Mouse (Mus musculus): ENCODE measurements around the gene Psma6. TPM values are rescaled to one million over a fixed set of nuclear protein-coding genes. Genes with fewer than 3 reads are reported as not detected.
A peak's percentile ranks its signal among the peaks of the same experiment; 100 is the strongest.

Psma6 gene
- polyA plus RNA-seq, 1 experiment from 2014 or later: 352 TPM

DNA sequence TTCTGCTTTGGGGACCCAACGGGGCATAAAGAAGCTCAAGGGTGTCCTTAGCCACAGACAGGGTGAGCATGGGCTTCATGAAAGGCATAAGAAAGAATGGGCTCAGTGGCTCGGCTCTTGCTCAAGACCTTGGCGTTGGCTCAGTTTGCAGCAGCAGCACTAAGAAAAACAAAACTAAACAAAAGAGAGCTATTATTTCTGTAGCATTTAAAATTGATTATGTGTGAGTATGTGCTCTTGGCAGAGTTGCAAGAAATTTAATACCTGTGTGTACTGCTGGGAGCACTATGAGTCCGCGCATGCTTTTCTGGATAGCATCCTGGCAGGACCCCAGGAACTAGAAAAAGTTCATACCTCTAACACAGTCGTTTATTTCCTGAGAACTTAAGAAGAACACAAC, 77.7 kb downstream of the Psma6 start:
- peaks cover 25% of the 10 kb centered on the region for H3K4me1 ChIP-seq (ENCODE audit: control insufficient read depth, insufficient read depth, low read length)
- H3K27me3 ChIP-seq (ENCODE audit: control insufficient read depth, insufficient read depth, low read length): no peaks in the 10 kb centered on the region
- 61% methylated on average over 6 of the region's 6 CpGs for WGBS
- H3K36me3 ChIP-seq (ENCODE audit: control insufficient read depth, insufficient read depth): no peaks in the 10 kb centered on the region
- no peak for ATAC-seq (replicated peaks; ENCODE audit: extremely low read depth, insufficient read depth, low FRiP score)
- no peak overlapping the region for H3K4me2 ChIP-seq (ENCODE audit: low read depth, low read length)
- no peaks in the 10 kb centered on the region for H3K9me3 ChIP-seq (replicated peaks; ENCODE audit: control insufficient read depth, low read length)
- no peak overlapping the region; the same call in 1 of the 2 replicates for H3K27ac ChIP-seq (ENCODE audit: low read length)
- H3K9ac ChIP-seq (ENCODE audit: low read length): no peak overlapping the region
- H3K4me3 ChIP-seq (ENCODE audit: low read length): no peak overlapping the region

DNA sequence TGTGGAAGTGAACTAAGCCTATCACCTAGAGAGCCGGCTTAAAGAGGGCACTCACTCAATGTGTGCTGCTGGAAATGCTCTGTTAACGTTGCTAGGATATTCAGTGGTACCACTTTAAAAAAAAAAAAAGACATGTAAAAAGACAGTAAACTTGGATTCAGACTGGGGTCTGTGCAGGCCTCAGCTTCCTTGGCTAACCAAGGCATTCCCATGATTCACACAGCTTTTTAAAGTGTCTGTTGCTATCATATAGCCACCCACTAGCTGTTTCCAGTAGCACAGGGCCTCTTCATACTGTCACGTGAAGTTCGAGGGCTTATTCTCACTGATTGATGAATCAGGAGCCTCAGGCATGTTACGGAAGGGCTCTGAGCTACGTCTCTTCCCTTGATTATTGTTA, 78.4 kb downstream of the Psma6 start:
- Histone ChIP-seq H3K4me2 (ENCODE audit: low read depth, low read length) (no peak overlapping the region), H3K9me3 (replicated peaks; ENCODE audit: control insufficient read depth, low read length) (no peaks in the 10 kb centered on the region), H3K4me3 (ENCODE audit: low read length) (no peak overlapping the region), H3K9ac (ENCODE audit: low read length) (no peak overlapping the region), H3K4me1 (ENCODE audit: control insufficient read depth, insufficient read depth, low read length) (peaks cover 28% of the 10 kb centered on the region), H3K36me3 (ENCODE audit: control insufficient read depth, insufficient read depth) (no peaks in the 10 kb centered on the region), H3K27me3 (ENCODE audit: control insufficient read depth, insufficient read depth, low read length) (no peaks in the 10 kb centered on the region), H3K27ac (ENCODE audit: low read length) (no peak overlapping the region)
- ATAC-seq (replicated peaks; ENCODE audit: extremely low read depth, insufficient read depth, low FRiP score): no peak
- 62% methylated on average over 6 of the region's 6 CpGs for WGBS

DNA sequence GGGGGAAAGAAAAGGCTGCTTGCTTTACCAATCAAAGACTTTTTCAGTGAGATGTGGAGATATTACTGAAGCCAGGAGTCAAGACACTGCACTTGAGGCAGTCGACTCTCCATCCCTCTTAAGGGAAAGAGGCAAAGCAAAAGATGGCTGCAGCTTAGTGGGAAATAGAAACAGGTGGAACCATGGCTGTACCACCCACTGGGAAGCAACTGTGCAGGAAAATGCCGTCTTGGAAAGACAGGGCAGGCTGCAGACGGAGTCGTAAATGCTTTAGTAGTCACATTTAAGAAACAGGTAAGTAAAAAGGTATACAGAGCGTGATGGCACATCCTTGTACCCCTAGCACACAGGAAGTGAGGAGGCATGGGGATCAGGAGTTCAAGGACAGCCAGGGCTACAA, 79.1 kb downstream of the Psma6 start:
- Histone ChIP-seq H3K4me1 (ENCODE audit: control insufficient read depth, insufficient read depth, low read length) (peaks cover 34% of the 10 kb centered on the region), H3K36me3 (ENCODE audit: control insufficient read depth, insufficient read depth) (no peaks in the 10 kb centered on the region), H3K27ac (ENCODE audit: low read length) (no peak overlapping the region), H3K27me3 (ENCODE audit: control insufficient read depth, insufficient read depth, low read length) (no peaks in the 10 kb centered on the region), H3K9me3 (replicated peaks; ENCODE audit: control insufficient read depth, low read length) (no peaks in the 10 kb centered on the region), H3K9ac (ENCODE audit: low read length) (no peak overlapping the region), H3K4me3 (ENCODE audit: low read length) (no peak overlapping the region), H3K4me2 (ENCODE audit: low read depth, low read length) (no peak overlapping the region)
- ATAC-seq (replicated peaks; ENCODE audit: extremely low read depth, insufficient read depth, low FRiP score): no peak
- 87% methylated on average over 5 of the region's 5 CpGs for WGBS

DNA sequence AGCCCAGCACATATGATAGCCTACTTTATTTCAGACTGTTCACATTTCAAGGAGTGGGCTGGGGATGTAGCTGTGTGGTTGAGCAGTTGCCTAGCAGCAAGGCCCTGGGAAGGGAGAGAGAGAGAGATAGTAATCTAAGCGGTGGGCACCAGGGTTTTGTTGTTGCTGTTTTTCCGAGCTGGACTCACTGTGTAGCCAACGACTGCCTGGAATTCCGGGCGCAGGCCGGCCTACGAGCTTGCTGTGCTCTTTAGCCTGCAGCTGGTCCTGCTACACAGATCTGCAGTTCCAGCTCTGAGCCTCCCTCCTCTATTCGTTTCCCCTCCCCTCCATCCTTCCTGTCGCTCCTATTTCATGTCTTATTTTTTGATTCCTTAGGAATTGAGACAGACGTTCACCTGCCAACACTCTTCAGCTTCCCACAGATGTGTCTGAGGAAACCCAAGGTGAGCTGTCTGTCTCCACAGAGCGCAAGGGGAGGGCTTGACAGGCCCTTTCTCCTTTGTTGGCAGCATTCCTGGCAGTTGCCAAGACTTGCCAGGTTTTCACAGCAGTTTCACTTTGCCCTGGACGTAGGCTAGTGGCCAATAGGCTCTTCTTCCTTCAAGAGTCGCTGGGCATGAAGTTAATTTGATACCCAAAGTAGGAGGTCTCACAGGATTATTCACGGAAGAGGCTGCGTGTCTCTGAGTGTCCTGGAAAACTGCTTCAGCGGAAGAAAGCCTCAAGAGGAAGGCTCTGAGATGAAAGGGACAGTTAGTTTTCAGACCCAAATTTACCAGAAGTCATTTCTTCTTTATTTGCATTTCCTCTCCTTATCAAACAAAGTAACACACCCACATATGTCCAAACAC, 80.2 kb downstream of the Psma6 start:
- Histone ChIP-seq H3K4me2 (ENCODE audit: low read depth, low read length) (peak overlapping the region; percentile 44), H3K27me3 (ENCODE audit: control insufficient read depth, insufficient read depth, low read length) (no peaks in the 10 kb centered on the region), H3K4me3 (ENCODE audit: low read length) (0 out of 2 replicates have a peak overlapping the region, but pooled peaks have one; percentile 14), H3K36me3 (ENCODE audit: control insufficient read depth, insufficient read depth) (no peaks in the 10 kb centered on the region), H3K27ac (ENCODE audit: low read length) (peak overlapping the region; percentile 71), H3K9ac (ENCODE audit: low read length) (no peak overlapping the region; the same call in 1 of the 2 replicates), H3K4me1 (ENCODE audit: control insufficient read depth, insufficient read depth, low read length) (peaks cover 35% of the 10 kb centered on the region), H3K9me3 (replicated peaks; ENCODE audit: control insufficient read depth, low read length) (no peaks in the 10 kb centered on the region)
- WGBS: 25% methylated on average over 16 of the region's 16 CpGs
- 0 out of 2 replicates have a peak, but pooled peaks have one; percentile 12 for ATAC-seq (replicated peaks; ENCODE audit: extremely low read depth, insufficient read depth, low FRiP score)

DNA sequence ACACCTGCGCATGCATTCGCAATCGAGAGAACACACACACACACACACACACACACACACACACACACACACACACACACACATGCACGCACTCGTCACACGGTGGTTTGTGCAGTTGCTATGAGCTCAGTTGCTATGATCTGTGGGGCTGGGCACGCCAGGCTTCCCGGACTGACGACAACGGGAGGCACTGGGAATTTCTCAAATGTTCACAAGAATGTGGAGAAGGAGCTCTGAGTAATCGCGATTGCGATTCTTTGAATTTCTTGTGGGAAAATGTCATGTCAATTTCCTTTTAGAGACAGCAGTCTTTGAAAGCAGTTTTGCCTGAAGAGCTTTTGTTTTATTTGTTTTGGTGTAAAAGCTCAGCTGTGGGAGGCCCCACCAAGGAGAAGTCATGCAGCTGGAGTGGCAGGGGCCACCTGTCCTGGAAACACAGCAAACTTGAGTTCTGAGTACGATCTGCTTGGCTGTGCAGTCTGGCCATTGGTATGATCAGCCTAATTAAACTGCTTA, 80.9 kb downstream of the Psma6 start:
- ATAC-seq (replicated peaks; ENCODE audit: extremely low read depth, insufficient read depth, low FRiP score): no peak
- Histone ChIP-seq H3K9ac (ENCODE audit: low read length) (0 out of 2 replicates have a peak overlapping the region, but pooled peaks have one; percentile 12), H3K4me3 (ENCODE audit: low read length) (no peak overlapping the region), H3K4me2 (ENCODE audit: low read depth, low read length) (peak overlapping the region; percentile 44; the same call in 1 of the 2 replicates), H3K27ac (ENCODE audit: low read length) (peak overlapping the region; percentile 59), H3K36me3 (ENCODE audit: control insufficient read depth, insufficient read depth) (no peaks in the 10 kb centered on the region), H3K9me3 (replicated peaks; ENCODE audit: control insufficient read depth, low read length) (no peaks in the 10 kb centered on the region), H3K27me3 (ENCODE audit: control insufficient read depth, insufficient read depth, low read length) (no peaks in the 10 kb centered on the region), H3K4me1 (ENCODE audit: control insufficient read depth, insufficient read depth, low read length) (peaks cover 35% of the 10 kb centered on the region)
- WGBS: 62% methylated on average over 14 of the region's 14 CpGs

DNA sequence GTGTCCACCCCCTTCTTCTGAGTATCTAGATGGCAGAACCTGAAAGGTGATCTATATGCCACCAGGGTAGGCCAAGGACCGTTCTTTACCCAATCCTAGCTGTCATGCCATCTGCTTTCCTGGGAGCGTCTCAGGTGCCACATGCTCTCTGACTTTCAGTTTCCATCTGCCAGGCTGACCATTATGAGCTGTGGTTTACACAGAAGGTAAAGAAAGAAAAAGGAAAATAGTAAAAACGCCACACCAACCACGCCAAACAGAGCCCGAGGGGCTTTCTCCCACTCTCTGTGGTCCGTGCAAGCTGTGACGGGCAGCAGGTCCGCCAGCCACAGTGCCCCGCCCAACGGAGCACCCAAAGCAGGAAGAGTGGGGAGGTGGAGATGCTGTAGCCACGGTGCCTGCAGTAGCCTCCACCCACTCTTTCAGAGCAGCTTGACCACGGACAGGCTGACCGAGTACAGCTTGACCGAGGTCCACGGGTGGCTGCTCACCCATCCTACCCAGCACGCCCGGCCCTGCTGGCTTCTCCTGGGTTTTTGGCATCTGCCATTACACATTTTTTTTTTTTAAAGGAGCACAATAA, 81.5 kb downstream of the Psma6 start:
- WGBS: 78% methylated on average over 17 of the region's 17 CpGs
- Histone ChIP-seq H3K9ac (ENCODE audit: low read length) (0 out of 2 replicates have a peak overlapping the region, but pooled peaks have one; percentile 12), H3K27ac (ENCODE audit: low read length) (peak overlapping the region; percentile 59), H3K4me1 (ENCODE audit: control insufficient read depth, insufficient read depth, low read length) (peaks cover 36% of the 10 kb centered on the region), H3K9me3 (replicated peaks; ENCODE audit: control insufficient read depth, low read length) (no peaks in the 10 kb centered on the region), H3K4me2 (ENCODE audit: low read depth, low read length) (peak overlapping the region; percentile 21; the same call in 1 of the 2 replicates), H3K27me3 (ENCODE audit: control insufficient read depth, insufficient read depth, low read length) (no peaks in the 10 kb centered on the region), H3K4me3 (ENCODE audit: low read length) (no peak overlapping the region), H3K36me3 (ENCODE audit: control insufficient read depth, insufficient read depth) (no peaks in the 10 kb centered on the region)
- ATAC-seq (replicated peaks; ENCODE audit: extremely low read depth, insufficient read depth, low FRiP score): no peak

DNA sequence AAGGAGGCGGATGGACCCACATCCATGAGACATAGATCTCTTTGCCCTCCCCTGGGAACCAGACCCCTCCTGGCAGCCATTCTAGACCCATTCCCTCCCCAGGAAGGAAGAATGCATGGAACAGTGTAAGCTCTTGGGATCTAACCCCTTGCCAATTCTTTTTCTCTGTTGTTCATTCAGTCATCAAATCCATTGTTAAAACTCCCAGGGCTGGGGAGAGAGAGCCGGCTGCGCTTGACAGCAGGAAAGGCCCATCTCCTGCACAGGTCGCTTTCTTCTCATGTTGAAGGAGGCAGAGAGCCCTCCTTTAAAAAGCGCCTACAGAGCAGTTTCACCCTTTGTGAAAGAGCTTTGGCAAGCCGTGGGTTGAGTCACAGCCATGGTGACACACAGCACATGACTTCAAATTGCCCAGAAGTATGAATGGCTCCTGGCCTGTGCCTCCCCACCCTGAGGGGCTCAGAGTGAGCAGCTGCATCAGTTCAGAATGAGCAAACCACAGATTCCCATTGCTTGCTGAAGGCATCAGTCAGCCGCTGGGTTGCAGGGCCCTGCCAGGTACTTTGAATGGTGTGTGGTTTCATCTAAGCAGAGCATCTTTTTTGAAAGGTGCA, 82.2 kb downstream of the Psma6 start:
- WGBS: 64% methylated on average over 7 of the region's 7 CpGs
- Histone ChIP-seq H3K27ac (ENCODE audit: low read length) (peak overlapping the region; percentile 22; the same call in 1 of the 2 replicates), H3K27me3 (ENCODE audit: control insufficient read depth, insufficient read depth, low read length) (no peaks in the 10 kb centered on the region), H3K4me1 (ENCODE audit: control insufficient read depth, insufficient read depth, low read length) (peaks cover 40% of the 10 kb centered on the region), H3K4me3 (ENCODE audit: low read length) (no peak overlapping the region), H3K36me3 (ENCODE audit: control insufficient read depth, insufficient read depth) (no peaks in the 10 kb centered on the region), H3K9ac (ENCODE audit: low read length) (no peak overlapping the region), H3K4me2 (ENCODE audit: low read depth, low read length) (no peak overlapping the region), H3K9me3 (replicated peaks; ENCODE audit: control insufficient read depth, low read length) (no peaks in the 10 kb centered on the region)
- ATAC-seq (replicated peaks; ENCODE audit: extremely low read depth, insufficient read depth, low FRiP score): peak; percentile 56

DNA sequence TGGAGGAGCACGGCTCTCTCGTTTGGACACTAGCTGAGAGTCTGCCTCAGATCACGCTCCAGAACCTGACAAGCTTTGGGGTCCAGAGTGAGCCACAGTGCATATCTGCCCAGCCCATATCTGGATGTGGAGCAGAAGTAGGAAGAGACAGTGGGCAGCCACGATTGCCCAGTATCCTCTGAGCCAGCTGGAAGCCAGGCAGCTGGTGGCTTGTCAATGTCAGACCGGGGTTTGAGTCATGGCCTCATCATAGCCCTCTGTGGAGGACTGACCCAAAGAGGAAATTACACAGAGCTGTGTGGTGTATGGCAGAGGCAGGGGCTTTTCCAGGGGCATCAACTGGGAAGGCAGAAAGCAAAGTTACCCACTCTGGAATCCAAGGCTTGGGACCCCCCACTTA, 82.8 kb downstream of the Psma6 start:
- peaks cover 36% of the 10 kb centered on the region for H3K4me1 ChIP-seq (ENCODE audit: control insufficient read depth, insufficient read depth, low read length)
- H3K27ac ChIP-seq (ENCODE audit: low read length): 0 out of 2 replicates have a peak overlapping the region, but pooled peaks have one; percentile 6

More for the DNA sequence above, 82.8 kb downstream of the Psma6 start:
- no peak overlapping the region for H3K9ac ChIP-seq (ENCODE audit: low read length)
- no peaks in the 10 kb centered on the region for H3K27me3 ChIP-seq (ENCODE audit: control insufficient read depth, insufficient read depth, low read length)
- 65% methylated on average over 5 of the region's 5 CpGs for WGBS
- no peak overlapping the region for H3K4me3 ChIP-seq (ENCODE audit: low read length)
- no peak overlapping the region for H3K4me2 ChIP-seq (ENCODE audit: low read depth, low read length)
- no peaks in the 10 kb centered on the region for H3K9me3 ChIP-seq (replicated peaks; ENCODE audit: control insufficient read depth, low read length)
- ATAC-seq (replicated peaks; ENCODE audit: extremely low read depth, insufficient read depth, low FRiP score): no peak
- no peaks in the 10 kb centered on the region for H3K36me3 ChIP-seq (ENCODE audit: control insufficient read depth, insufficient read depth)

Data from heart, embryonic 16.5 days (tissue).